Mouse (Mus musculus) layer of hippocampus, adult 9-10 months (tissue): ENCODE measurements around the gene Mcu.

Experiments used
- DNase-seq: peaks from one replicate; pipeline ENCODE4 v3.0.0; 2022; ENCODE audit warnings: low spot score

Mcu gene

DNA sequence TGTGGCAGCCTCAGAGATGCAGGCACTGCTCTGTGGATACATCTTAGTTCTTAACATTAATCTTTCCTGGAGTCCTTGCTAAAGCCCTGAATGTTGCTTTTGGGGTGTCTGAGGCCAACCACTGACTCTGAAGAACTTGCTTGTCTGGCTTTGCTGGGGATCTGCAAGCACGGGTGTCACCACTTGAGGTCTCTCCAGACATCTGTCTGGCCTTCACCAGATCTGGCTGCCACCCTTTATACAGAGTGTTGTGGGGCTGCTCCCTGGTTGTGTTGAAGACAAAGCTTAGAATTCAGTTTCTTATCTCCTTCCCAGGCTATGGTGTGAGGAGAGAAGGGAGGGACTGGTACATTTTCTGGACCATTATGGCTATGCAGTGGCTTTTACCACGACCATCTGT, 122.4 kb downstream of the Mcu start:
- no peak for DNase-seq

GRCm38 (mm10) chr10:59490920-59491319, 125.6 kb downstream of the Mcu start:
- DNase-seq: no peak

GRCm38 (mm10) chr10:59489411-59489810, 127.1 kb downstream of the Mcu start:
- DNase-seq: no peak

DNA sequence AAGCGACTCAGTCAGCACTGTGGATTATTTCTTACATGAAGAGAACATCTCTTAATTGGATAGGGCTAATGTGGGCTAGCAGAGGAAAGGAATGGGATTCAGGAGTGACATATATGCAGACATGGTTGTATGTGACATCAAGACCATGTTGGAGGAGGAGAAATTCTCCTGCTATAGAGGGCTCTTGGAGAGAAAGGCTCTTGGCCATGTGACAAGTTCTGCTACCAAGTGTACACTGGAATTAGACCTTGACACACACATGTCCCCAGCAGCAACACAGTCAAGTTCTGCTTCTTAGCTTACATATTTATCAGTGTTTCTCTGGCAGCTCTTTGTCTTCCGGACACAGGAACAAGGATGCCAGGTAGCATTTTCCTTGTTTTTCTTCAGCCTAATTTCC, 129.1 kb downstream of the Mcu start:
- DNase-seq: no peak

- no peak for DNase-seq
Observed at GRCm38 (mm10) chr10:59484318-59484717, 132.2 kb downstream of the Mcu start.

- no peak for DNase-seq
Observed at GRCm38 (mm10) chr10:59481381-59481780, 135.1 kb downstream of the Mcu start.

- DNase-seq: no peak
Observed at GRCm38 (mm10) chr10:59470451-59470850, 146.0 kb downstream of the Mcu start.

DNA sequence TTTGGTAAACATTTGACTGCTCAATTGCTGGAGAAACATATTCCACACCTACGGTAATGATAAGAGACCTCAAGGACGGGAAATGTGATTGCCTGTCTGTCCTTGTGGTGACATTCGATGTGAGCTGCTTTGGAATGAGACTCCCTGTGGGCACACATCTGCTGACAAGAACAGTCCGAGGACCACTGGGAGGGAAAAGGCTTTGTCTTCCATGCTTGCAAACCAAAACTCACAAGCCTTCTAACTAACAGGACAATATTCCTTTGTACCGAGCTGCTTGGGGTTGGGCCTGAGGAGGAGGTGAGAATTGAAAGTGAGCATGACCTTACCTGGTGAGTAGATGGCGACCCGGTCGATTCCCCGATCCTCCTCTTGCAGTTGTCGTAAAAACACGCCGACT, 149.2 kb downstream of the Mcu start:
- DNase-seq: no peak

DNA sequence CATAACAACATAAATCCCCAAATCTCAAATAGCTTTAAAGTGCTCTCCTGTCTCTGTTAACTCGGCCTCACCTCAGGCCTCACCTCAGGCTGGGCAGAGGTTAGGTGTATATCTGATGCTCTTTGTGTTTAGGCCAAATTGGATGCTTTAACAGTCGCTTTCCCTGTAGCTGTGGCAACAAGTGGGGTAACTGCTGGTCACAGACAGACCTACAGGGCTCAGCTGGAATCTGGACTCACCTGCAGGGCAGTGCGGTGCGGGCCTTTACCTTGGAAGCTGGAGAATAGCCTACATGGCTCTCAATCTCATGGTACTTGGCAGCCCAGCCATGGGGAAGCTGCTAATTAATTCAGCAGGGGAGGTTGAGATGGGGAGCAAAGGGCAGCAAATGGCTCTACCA, 149.9 kb downstream of the Mcu start:
- DNase-seq: no peak

DNA sequence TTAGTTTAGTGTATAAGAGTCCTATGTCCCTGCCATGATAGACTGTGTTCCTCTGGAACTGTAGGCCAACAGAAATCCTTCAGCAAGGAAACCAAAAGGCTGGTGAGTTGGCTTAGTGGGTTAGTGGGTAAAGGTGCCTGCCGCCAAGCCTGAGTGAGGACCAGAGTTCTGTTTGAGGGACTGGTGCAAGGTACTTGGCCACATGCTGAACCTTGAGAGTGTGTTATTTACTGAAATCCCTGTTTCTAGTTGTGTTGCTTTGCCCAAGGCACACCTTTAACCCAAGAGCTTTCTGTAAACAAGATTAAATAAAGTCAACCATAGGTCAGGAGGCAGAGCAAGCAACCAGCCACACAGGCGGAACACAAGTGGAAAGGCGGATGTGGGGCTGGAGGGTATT, 150.9 kb downstream of the Mcu start:
- DNase-seq: no peak

DNA sequence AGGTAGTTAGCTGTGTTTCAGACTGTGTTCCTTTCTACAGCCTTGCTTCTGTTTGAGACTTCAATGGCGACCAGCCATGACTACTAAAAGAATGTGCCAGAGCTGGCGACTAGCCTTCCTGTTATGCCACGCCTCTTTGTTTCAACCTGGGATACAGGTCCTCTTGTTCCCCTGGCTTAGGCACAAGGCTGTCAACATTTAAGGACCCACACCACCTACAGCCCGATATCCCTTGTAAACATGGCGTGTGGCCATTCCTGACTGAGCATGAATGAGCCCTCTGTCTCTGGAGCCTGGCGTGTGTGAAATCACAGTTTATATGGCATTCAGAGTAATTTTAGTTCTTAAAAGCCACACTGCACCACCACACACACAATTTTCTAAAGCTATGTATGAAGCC, 154.2 kb downstream of the Mcu start:
- DNase-seq: no peak

DNA sequence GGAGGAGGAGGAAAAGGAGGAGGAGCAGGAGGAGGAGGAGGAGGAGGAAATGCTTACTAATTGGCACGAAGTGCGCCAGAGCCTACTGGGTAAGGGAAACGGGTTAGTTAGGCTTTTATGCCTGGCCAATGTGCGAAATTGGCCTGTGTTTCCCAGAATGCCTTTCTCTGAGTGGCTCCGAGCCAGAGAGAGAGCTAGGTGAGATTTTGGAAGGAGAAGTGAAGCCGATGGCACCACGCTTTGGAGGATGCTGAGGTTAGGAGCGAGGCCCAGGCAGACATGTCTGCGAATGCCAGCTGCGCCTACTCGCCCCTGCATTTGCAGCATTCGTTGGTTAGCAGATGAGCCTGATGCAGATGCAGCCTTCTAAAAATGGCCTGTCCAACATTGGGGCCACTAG, 156.7 kb downstream of the Mcu start:
- DNase-seq: no peak

- DNase-seq: no peak
Observed at GRCm38 (mm10) chr10:59454631-59455030, 161.9 kb downstream of the Mcu start.

DNA sequence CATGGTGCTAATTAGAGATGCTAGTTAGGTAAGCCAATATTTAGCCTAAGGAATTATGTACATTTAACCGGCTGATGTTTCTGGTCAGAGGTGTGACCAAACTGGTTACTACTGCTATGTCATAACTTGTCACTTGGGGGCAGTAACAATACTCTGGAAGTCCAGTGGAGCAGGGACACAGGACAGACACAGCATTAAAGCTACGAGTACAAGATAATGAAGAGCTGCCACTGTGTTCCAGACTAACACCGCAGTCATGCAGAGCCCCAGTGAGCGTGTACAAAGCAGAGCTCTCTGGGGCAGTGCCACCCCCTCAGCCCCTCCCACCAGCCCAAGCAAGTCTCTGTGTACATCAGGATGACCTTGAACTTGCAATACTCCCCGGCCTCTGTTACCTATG, 164.7 kb downstream of the Mcu start:
- no peak for DNase-seq

- DNase-seq: no peak
Observed at GRCm38 (mm10) chr10:59447546-59447945, 168.9 kb downstream of the Mcu start.

- no peak for DNase-seq
Observed at GRCm38 (mm10) chr10:59446911-59447437, 169.5 kb downstream of the Mcu start.

DNA sequence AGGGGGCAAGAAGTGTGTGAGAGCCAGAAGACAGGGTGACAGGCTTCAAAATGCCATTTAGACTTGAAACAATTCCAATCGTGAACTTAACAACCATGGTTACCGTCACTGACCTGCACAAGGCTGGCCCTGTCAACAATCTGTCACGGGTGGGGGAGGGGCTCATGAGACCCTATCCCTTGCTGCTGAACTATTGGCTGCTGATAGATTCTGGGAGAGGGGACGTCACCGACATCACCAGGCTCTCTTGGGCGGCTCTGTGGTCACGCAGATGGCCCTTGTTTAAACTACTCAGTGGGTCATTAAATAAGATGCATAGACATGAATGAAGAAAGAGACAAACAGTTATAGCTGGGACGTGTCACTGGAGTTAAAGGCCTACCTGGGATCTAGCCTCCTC, 171.9 kb downstream of the Mcu start:
- no peak for DNase-seq

DNA sequence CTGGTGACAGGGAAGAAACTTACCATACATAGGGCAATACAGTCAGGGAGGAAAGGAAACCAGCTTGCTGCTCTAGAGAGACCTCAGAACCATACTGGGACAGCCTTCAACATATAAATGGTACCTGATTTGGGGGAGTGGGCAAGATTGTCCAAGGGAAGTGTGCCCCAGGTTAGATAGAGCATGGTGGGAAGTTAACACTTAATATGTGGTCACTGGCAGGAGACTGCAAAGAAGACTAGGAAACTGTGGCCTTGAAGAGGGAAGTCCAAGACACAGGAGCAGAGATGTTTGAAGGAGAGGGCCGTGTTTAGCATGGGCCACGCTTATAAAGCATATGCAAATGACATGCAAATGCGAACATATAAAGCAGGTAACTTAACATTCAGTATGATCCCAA, 172.4 kb downstream of the Mcu start:
- DNase-seq: no peak

GRCm38 (mm10) chr10:59443212-59443611, 173.3 kb downstream of the Mcu start:
- DNase-seq: no peak

GRCm38 (mm10) chr10:59441735-59442134, 174.8 kb downstream of the Mcu start, which contains the start of gene Oit3:
Gene Oit3, minus strand, starts transcription at chr10:59441778.
- DNase-seq: no peak

DNA sequence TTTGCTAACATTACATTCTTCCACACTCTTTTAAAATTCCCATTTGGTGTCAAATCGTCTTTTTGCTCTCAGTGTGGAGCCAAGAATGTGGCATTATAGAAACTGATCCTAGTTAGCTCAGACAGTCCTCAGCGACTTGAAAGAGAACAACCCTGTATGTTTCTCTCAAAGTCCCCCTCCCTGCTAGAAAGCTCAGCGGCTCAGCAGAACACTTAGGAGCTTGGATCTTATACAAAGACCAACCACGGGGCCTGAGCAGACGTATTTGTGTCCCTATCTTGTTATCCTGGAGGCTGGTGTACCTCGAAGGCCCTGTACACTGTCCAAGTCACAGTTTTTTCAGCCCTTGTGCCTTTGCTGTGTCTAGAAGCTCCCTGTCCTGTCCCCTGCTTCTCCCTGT, 176.3 kb downstream of the Mcu start:
- DNase-seq: no peak

DNA sequence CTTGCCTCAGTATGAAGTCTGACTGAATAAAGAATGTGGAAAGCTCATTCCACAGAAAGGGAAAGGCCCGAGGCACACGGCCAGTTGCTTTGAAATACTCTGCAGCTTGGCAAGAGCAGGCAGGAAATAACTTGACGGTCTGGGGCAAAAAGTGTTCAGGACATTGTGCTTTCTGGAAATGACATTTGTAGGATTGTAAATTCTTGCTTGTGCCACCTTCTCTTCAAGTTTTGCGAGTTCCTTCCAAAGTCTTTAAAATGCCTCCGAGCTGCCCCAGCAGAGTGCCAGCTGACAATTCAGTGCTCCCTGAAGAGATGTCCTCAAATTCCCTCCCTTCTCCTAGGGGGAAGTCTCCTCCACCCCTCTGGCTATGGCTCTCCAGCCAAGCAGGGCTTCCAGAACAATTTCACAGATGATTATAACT, 177.0 kb downstream of the Mcu start:
- DNase-seq: no peak

DNA sequence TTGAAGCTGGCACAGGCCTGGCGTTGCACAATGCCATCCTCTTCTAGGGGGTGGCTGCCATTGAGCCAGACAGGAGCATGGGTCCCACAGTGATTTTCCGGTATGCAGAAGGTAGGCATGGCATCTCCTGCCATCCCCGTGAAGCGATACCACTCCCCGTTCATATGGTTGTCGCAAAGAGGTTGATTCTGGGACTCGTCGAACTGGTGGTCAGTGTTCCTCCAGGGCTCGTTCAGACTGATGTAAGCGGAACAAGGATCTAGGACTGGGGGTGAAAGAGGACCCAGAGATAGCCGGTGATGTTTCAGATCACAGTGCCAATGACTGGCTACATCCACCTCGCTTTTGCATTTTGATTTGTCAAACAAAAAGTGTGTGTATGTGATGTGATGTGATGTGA, 177.8 kb downstream of the Mcu start:
- no peak for DNase-seq

GRCm38 (mm10) chr10:59435746-59436145, 180.7 kb downstream of the Mcu start:
- no peak for DNase-seq

- DNase-seq: no peak
Observed at GRCm38 (mm10) chr10:59430701-59431218, 185.7 kb downstream of the Mcu start.
